Mouse (Mus musculus) liver, adult 2 months (tissue): ENCODE data around the gene Tm4sf20. TPM values are rescaled to one million over a fixed set of nuclear protein-coding genes. Genes with fewer than 3 reads are reported as not detected.

Source experiments
- DNase-seq: peaks from one replicate; pipeline ENCODE4 v3.0.0-alpha.2; 2011; ENCODE audit warnings: low read depth, low spot score; ENCODE audit errors: extremely low read depth
- H3K27ac ChIP-seq: fragments of 200-500 bp; replicated peaks from 2 replicates; pipeline ENCODE4 v1.5.1; 2012; ENCODE audit warnings: low read depth, mild to moderate bottlenecking, control low read depth, inconsistent platforms, low read length; ENCODE audit not compliant: insufficient read depth
- H3K27me3 ChIP-seq: fragments of 200-500 bp; 2 replicates; pipeline ENCODE4 v1.6.1; 2012; ENCODE audit warnings: mild to moderate bottlenecking, moderate library complexity, low read length, inconsistent platforms; ENCODE audit not compliant: control insufficient read depth, insufficient read depth
- H3K36me3 ChIP-seq: fragments of 200-500 bp; 2 replicates; pipeline ENCODE4 v1.6.1; 2012; ENCODE audit warnings: low read length, inconsistent platforms; ENCODE audit not compliant: control insufficient read depth, insufficient read depth
- H3K4me1 ChIP-seq: fragments of 200-500 bp; 2 replicates; pipeline ENCODE4 v1.6.1; 2011; ENCODE audit warnings: low read length; ENCODE audit not compliant: control insufficient read depth, insufficient read depth
- H3K4me3 ChIP-seq: fragments of 200-500 bp; 2 replicates; pipeline ENCODE4 v1.5.1; 2011; ENCODE audit warnings: low read depth, mild to moderate bottlenecking, control low read depth, low read length, moderate library complexity; ENCODE audit not compliant: insufficient read depth
- H3K79me2 ChIP-seq: fragments of 200-500 bp; 2 replicates; pipeline ENCODE4 v1.6.1; 2012; ENCODE audit warnings: inconsistent platforms, mild to moderate bottlenecking, low read length, moderate library complexity; ENCODE audit not compliant: control insufficient read depth, insufficient read depth
- H3K9ac ChIP-seq: fragments of 200-500 bp; 2 replicates; pipeline ENCODE4 v1.6.1; 2012; ENCODE audit warnings: low read depth, mild to moderate bottlenecking, control low read depth, inconsistent platforms, low read length
- CTCF ChIP-seq: fragments of 200-500 bp; IDR thresholded peaks from 2 replicates; pipeline ENCODE4 v1.5.1; 2011; ENCODE audit warnings: low read depth, low read length, control low read depth
- POLR2A ChIP-seq: fragments of 200-500 bp; IDR thresholded peaks from 2 replicates; pipeline ENCODE4 v1.6.1; 2011; ENCODE audit warnings: low read length, control low read depth; ENCODE audit not compliant: insufficient read depth; ENCODE audit errors: extremely low read depth
- WGBS: fragments of 180-500 bp; shearing (Covaris S2); methylation state at CpG from one replicate; pipeline ENCODE4 v1.1.7; 2018; 5-methylcytosine and 5-hydroxymethylcytosine counted together
- polyA plus RNA-seq: library from polyadenylated mRNA; depleted of rRNA; stranded (reverse); fragments of >200 nt; gene quantifications from 2 replicates; pipeline ENCODE4 v1.2.3, GENCODE M21; 2012
- total RNA-seq: library from RNA; depleted of rRNA; stranded (reverse); fragments of >200 nt; gene quantifications from 2 replicates; pipeline ENCODE4 v1.2.3, GENCODE M21; 2014

The Tm4sf20 gene
- total and polyA plus RNA-seq, 2 experiments: not detected

GRCm38 (mm10) chr1:82795702-82796443 is 27.6 kb upstream of the Tm4sf20 start:
- TF ChIP-seq CTCF: no peak
- no peak for TF ChIP-seq POLR2A
- 66% methylated on average over 18 of the region's 18 CpGs for WGBS
- no peak overlapping the region for H3K9ac ChIP-seq
- H3K4me1 ChIP-seq: no peaks in the 10 kb centered on the region
- no peaks in the 10 kb centered on the region for H3K27me3 ChIP-seq
- H3K36me3 ChIP-seq: no peaks in the 10 kb centered on the region
- DNase-seq: no peak
- H3K79me2 ChIP-seq: no peaks in the 10 kb centered on the region
- no peak overlapping the region for H3K4me3 ChIP-seq
- H3K27ac ChIP-seq: no peak overlapping the region

DNA sequence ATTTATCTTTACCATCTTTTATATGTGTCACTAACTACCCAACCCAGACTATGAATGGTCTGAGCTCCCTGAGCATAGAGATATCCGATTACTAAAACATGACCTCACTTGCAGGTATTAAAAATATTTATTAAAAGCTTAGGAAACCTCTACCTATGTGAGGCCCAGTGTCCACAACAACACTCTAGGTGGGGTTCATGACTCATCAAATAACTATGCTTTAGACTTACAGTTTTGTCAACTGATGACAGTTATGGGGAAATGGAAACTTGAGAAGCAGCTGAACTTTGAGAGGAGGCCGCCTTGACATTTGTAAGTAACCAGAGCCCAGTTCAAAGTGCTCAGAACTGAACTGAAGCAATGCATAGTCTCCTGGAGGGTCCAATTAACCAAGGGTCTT is 26.9 kb upstream of the Tm4sf20 start:
- Histone ChIP-seq H3K4me3 (no peak overlapping the region), H3K27ac (no peak overlapping the region), H3K36me3 (no peaks in the 10 kb centered on the region), H3K9ac (no peak overlapping the region), H3K27me3 (no peaks in the 10 kb centered on the region), H3K4me1 (no peaks in the 10 kb centered on the region), H3K79me2 (no peaks in the 10 kb centered on the region)
- WGBS: 93% methylated on average over 2 of the region's 2 CpGs
- DNase-seq: no peak
- TF ChIP-seq CTCF: no peak
- TF ChIP-seq POLR2A: no peak

DNA sequence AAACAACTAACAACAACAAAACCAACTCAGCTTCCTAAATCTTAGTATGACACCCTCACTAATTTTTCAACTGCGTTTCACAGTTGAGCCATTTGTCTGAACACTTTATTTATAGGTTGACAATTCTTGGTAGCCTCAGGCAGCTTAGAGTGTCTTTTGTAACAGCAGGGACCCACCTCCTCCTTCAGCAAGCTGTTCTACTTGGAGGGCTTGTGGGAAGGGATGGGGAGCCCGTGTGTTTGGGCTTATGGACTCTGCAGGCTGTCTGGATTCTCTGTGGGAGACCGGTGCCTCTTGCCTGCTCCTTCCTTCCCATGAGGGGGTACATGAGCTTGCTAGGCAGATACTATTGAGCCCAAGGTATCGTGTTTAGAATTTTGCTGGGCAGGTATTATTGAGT is 25.7 kb upstream of the Tm4sf20 start:
- TF ChIP-seq POLR2A (no peak), CTCF (no peak)
- H3K9ac ChIP-seq: no peak overlapping the region
- H3K36me3 ChIP-seq: no peaks in the 10 kb centered on the region
- no peak overlapping the region for H3K27ac ChIP-seq
- no peak for DNase-seq
- 87% methylated on average over 4 of the region's 4 CpGs for WGBS
- no peaks in the 10 kb centered on the region for H3K27me3 ChIP-seq
- H3K4me3 ChIP-seq: no peak overlapping the region
- H3K79me2 ChIP-seq: no peaks in the 10 kb centered on the region
- H3K4me1 ChIP-seq: no peaks in the 10 kb centered on the region

GRCm38 (mm10) chr1:82793110-82793509 is 24.8 kb upstream of the Tm4sf20 start:
- TF ChIP-seq POLR2A (no peak), CTCF (no peak)
- Histone ChIP-seq H3K9ac (no peak overlapping the region), H3K27me3 (no peaks in the 10 kb centered on the region), H3K79me2 (no peaks in the 10 kb centered on the region), H3K4me1 (no peaks in the 10 kb centered on the region), H3K36me3 (no peaks in the 10 kb centered on the region), H3K27ac (no peak overlapping the region), H3K4me3 (no peak overlapping the region)
- no peak for DNase-seq
- WGBS: 84% methylated on average over 3 of the region's 3 CpGs

DNA sequence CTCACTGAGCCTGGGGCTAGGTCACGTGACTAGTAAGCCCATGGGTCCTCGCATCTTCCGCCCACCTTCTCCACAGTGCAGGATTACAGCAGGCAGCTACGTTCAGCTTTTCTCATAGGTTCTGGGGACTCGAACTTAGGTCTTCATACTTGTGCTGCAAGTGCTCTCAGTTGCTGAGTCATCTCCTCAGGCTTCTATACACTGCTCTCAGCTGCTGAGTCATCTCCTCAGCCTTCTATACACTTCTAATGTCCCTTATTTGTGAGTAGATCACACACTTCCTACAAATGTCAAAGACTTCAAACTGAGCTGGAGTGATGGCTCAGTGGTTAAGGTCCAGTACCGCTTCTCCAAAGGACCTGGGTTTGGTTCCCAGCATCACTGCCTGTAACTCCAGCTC is 24.0 kb upstream of the Tm4sf20 start:
- no peak overlapping the region for H3K4me3 ChIP-seq
- no peak overlapping the region for H3K9ac ChIP-seq
- no peaks in the 10 kb centered on the region for H3K27me3 ChIP-seq
- no peaks in the 10 kb centered on the region for H3K36me3 ChIP-seq
- TF ChIP-seq CTCF: no peak
- TF ChIP-seq POLR2A: no peak
- H3K79me2 ChIP-seq: no peaks in the 10 kb centered on the region
- H3K27ac ChIP-seq: no peak overlapping the region
- 96% methylated on average over 6 of the region's 6 CpGs for WGBS
- H3K4me1 ChIP-seq: 0 out of 2 replicates have a peak, but pooled peaks cover 2% of the 10 kb centered on the region
- no peak for DNase-seq

GRCm38 (mm10) chr1:82791105-82791504 is 22.8 kb upstream of the Tm4sf20 start:
- H3K27me3 ChIP-seq: no peaks in the 10 kb centered on the region; the same call in 1 of the 2 replicates
- H3K4me1 ChIP-seq: 0 out of 2 replicates have a peak, but pooled peaks cover 2% of the 10 kb centered on the region
- no peaks in the 10 kb centered on the region for H3K36me3 ChIP-seq
- WGBS: 87% methylated on average over 11 of the region's 11 CpGs
- TF ChIP-seq POLR2A (no peak), CTCF (no peak)
- no peak overlapping the region for H3K9ac ChIP-seq
- H3K79me2 ChIP-seq: no peaks in the 10 kb centered on the region
- no peak for DNase-seq
- no peak overlapping the region for H3K27ac ChIP-seq
- H3K4me3 ChIP-seq: no peak overlapping the region
